Mouse (Mus musculus) splenic B cell, adult 2 months (primary cell): ENCODE results near the gene Apoa2.

Source experiments
- DNase-seq: peaks from one replicate; pipeline ENCODE4 v3.0.0-alpha.2; 2011; ENCODE audit warnings: low read depth, low spot score
- H3K27me3 ChIP-seq: 2 replicates; pipeline ENCODE4 v1.6.1; 2012; ENCODE audit warnings: mild to moderate bottlenecking, low read length, moderate library complexity, mixed read lengths; ENCODE audit not compliant: control insufficient read depth, poor library complexity, insufficient read depth, severe bottlenecking
- H3K36me3 ChIP-seq: 2 replicates; pipeline ENCODE4 v1.6.1; 2012; ENCODE audit warnings: mild to moderate bottlenecking, low read length, moderate library complexity, mixed read lengths; ENCODE audit not compliant: control insufficient read depth, poor library complexity, insufficient read depth, severe bottlenecking

Apoa2 gene

DNA sequence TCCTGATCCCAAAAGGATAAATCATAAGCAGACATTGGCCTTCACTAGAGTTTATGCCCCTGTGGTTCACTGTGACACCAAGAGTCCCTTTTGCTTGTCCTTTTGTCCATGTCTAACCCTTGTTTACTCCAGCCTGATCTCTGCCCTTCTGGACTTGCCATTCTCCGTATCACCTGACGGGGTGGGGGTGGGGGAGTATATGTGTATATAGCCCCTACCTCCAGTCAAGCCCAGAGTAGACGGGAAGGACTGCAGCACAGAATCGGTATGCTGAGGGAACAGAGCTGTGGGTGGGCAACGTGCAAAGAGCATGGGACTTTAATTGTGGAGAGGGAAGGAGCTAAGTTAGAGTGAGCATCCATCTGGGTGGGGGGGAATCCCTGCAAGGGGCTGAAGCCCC, at the start of gene Apoa2:
Apoa2 (plus strand) TSS at position 198 of the 400 bp plus-strand sequence.
- DNase-seq: no peak
- H3K27me3 ChIP-seq: no peaks in the 10 kb centered on the region
- peaks cover 1% of the 10 kb centered on the region; the same call in 1 of the 2 replicates for H3K36me3 ChIP-seq

DNA sequence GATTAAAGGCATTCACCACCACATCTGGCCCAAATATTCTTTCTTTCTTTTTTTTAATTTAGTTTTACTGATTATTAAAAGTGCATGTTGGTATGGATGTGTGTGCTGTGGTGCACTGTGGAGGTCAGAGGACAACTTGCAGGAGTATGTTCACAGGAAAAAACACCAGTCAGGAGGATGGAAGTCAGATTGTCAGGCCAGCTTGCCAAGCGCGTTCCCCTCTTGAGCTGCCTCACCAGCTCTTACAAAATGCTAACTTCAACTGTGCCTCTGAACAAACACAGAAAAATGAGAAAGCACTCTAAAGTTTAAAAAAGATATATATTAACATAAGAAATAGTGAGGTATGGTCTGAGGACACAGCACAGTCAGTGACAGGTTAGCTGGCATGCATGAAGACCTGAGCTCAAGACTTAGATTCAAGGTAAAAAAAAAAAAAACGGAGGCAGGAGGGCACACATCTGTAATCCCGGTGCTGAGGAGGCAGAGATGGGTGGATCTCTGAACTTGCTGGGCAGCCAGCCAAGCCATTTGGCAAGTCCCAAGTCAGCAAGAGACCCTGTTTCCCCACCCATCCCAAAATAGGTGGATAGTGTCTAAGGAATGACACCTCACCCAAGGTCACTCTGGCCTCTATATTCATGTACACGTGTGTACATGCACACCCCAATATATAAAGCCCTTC, 45.2 kb upstream of the Apoa2 start:
- Histone ChIP-seq H3K27me3 (no peaks in the 10 kb centered on the region), H3K36me3 (no peaks in the 10 kb centered on the region)
- DNase-seq: no peak

DNA sequence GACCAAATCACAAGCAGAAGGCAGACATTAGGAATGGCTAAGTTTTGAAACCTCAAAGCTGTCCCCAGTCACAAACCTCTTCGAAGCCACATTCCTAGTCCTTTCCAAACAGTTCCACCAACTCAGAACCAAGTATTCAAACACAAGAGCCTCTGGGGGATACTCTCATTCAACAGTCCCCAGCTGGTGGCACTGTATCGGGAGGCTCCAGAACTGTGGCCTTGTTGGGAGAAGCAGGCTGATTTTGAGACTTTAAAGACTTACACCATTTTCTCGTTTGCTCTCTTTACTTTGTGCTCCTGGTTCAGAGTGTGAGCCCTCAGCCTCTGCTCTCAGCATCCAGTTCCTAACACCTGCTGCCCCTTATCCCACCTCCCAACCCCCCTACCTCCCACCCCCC, 41.8 kb upstream of the Apoa2 start:
- Histone ChIP-seq H3K27me3 (no peaks in the 10 kb centered on the region), H3K36me3 (no peaks in the 10 kb centered on the region)
- no peak for DNase-seq

DNA sequence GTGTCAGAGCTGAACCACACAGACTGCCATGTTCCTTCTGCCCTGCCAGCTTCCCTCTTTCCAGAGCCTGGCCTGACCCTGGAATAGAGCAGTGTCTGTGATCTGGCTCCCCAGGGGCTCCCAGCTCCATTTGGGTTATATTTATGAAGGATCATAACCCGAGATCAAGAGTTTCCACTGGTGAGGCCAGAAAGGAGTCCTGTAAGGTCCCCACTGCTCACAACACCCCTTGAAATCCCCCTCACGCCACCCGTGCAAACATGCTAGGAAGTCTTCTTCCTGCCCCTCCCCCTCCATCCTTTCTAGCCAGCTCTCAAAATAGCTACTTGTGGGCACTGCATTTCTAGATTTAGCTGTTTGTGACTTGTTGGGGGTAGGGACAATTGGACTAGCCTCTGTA, 41.2 kb upstream of the Apoa2 start:
- Histone ChIP-seq H3K36me3 (no peaks in the 10 kb centered on the region), H3K27me3 (no peaks in the 10 kb centered on the region)
- DNase-seq: no peak

DNA sequence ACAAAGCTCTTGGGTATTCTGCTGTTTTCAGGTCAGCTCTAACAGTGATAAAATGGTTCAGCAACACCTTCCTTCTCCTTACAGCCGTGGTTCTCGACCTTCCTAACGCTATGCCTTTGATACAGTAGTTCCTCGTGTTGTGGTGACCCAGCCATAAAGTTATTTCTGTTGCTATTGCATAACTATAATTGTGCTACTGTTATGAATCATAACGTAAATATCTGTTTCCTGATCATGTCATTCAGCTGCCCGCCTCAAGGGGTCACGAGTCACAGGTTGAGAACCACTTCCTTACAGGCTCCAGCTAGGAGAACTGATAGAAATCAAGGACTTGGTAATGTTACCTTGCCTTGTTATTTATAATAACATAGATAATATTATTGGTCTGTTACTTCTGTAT, 40.5 kb upstream of the Apoa2 start:
- DNase-seq: peak; percentile 72
- Histone ChIP-seq H3K27me3 (no peaks in the 10 kb centered on the region), H3K36me3 (no peaks in the 10 kb centered on the region)

DNA sequence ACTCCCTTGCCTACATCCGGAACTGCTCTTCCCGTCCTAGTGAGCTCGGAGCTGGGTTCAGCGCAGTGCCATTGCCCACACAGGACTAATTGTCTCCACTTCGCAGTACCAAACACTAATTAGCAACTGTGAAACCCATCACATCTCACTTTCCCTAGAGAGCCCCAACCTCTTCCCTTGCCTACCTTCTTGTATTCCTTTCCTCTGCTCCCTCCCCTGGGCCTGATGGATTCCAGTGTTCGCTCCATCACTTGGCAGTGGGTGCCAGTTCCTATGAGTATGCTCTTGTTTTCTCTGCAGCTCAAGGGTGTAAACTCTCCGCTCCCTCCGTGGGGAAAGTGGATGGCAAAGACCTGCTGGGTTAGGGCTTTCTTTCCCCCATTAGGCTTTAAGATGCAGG, 39.2 kb upstream of the Apoa2 start:
- H3K36me3 ChIP-seq: no peaks in the 10 kb centered on the region
- no peaks in the 10 kb centered on the region for H3K27me3 ChIP-seq
- DNase-seq: no peak

DNA sequence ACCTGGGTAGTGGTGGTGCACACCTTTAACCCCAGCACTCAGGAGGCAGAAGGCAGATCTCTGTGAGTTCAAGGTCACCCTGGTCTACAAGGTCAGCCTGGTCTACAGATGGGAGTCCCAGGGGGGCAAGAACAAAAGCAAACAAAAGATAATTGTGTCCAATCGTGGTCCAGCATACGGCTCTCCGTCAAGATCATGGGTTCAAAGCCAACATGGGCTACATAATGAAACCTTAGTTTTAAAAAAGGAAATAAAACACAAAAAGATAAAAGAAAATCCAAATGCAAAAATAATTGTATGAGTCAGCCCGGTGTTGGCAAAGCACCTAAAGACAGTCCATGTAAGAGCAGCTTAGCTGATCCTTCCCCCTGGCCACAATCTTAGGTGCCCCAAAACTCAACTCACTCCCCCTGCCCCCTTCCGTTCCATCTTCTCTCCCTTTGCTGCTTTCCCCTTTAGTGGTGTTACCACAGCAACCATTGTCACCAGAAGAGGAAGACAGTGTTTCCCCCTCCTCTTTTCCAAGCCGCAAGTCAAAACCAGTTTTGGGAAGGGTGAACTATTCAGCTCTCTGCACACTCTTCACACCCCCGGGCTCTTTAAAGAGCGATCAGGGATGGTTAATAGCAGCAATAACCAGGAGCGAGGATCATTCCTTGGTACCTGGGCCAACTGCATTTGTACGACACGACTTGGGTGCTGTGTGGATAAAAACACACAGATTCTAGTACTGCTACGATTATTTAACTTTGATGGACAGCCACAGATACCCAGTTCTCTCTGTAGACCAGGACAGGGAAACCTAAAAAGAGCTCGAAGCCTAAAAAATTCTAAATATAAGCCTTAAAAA, 36.8 kb upstream of the Apoa2 start:
- Histone ChIP-seq H3K36me3 (no peaks in the 10 kb centered on the region), H3K27me3 (no peaks in the 10 kb centered on the region)
- no peak for DNase-seq

DNA sequence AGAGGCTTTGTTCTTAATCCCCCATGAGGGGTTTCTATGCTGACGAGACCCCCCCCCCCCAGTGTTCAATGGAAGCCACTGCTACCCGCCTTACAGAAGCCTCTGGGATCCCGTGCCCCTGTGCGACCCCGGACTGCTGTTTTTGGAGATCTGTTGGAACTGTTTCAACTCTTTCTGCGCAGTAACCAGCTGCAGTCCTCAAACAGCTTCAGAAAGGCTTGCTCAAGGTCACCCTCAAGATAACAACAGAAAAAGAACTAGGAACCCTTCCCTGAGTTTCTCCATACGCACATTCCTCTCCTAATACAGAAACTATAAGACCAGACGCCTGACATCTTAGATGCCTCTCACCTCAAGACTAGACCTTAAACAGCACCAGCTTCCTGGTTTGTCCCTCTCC, 35.8 kb upstream of the Apoa2 start:
- Histone ChIP-seq H3K27me3 (no peaks in the 10 kb centered on the region), H3K36me3 (no peaks in the 10 kb centered on the region)
- DNase-seq: no peak

DNA sequence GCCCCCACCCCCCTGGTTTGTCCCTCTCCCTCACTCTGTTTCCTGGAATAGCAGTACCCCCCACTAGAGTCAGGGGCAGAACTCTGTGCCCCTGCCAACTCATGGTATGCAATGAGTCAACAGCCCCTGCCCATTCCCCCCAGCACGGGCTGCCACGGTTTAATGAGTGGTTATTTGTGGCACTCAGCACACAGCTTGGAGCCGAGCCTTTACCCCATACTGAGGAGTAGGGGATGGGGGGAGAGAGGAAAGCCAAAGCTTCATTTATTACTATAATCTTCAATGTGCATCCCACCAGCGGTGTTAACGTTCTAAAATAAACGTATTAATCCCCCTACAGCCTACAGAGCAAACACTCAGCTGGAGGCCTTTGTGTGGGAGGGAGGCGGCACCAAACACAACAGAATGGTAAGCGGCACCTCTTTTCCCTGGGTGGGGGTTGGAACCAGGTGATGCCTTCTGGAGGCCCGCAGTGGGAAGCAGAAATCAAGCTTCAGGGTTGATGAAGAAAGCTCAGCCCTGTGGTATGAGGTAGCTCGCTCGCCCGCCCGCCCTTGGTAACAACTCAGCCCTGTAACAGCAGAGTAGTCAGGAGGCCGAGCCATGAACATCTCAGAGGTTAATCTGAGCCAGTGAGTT, 35.3 kb upstream of the Apoa2 start:
- Histone ChIP-seq H3K36me3 (no peaks in the 10 kb centered on the region), H3K27me3 (no peaks in the 10 kb centered on the region)
- DNase-seq: no peak

DNA sequence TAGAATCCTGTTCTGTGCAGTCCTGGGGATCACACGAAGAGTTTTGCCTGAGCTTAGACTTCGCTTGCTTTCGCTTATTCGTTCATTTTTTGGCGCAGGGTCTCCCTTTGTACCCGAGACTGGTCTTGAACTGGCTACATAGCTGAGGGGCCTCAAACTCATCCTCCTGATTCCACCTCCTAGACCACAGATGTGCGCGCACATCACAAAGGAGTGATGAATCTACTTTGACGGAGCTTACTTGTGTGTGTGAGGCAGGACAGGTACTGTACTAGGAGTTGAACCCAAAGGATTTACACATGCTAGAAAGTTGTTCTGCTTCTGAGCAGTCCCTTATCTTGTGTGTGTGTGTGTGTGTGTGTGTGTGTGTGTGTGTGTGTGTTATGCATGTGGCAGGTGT, 34.0 kb upstream of the Apoa2 start:
- Histone ChIP-seq H3K27me3 (no peaks in the 10 kb centered on the region), H3K36me3 (no peaks in the 10 kb centered on the region)
- no peak for DNase-seq

DNA sequence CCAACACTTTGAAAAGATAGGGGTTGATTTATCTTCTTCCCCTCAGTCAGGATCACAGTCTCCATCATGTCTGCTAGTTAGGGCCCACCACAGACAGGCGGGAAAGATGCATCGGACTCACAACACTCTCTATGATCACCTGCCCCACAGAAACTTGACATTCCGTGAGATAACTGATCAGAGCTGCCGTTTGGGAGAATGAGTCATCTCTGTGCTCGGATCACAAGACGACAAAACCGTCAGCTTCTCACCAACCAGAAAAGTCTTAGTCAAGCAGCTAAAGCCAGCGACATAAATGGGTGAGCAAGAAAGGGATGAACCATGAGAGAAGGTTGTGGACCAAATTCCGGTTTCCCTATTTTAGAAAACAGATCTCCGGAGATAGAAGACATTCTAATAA, 32.6 kb upstream of the Apoa2 start:
- no peak for DNase-seq
- H3K27me3 ChIP-seq: no peaks in the 10 kb centered on the region
- no peaks in the 10 kb centered on the region for H3K36me3 ChIP-seq

DNA sequence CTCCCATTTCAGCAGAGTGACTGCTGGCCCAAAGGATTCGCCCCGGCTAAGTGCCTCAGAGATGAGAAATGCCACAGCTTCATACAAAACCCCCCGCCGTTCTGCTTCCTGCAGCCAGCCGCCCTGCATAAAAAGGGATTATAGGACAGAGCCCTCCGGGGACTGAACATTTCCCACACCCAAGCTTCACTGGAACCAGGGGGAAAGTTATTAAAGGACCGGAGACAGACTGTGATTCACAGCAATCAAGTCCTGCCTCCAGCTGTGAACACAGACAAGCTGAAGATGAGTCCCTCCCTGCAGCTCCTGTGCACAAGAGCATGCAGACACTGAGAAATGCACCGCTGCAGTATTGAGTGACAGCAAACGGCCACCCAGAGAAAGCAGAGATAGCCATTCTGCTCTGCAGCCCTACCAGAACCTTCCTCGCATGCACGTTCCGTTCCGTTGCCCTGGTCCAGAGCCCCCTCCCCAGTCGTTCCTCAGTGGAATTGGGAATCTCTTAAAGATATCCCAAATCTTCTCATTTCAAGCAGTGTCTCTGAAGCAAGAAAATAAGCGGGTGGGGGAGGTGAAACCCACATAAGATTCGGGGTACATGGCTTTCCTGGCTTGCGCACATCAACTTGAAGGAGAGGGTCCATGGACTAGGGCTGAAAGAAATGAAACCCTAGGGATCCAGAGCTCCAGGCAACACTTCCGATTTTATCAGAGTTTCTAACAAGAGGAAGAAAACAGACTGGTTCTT, 31.6 kb upstream of the Apoa2 start:
- no peak for DNase-seq
- no peaks in the 10 kb centered on the region for H3K36me3 ChIP-seq
- no peaks in the 10 kb centered on the region for H3K27me3 ChIP-seq

DNA sequence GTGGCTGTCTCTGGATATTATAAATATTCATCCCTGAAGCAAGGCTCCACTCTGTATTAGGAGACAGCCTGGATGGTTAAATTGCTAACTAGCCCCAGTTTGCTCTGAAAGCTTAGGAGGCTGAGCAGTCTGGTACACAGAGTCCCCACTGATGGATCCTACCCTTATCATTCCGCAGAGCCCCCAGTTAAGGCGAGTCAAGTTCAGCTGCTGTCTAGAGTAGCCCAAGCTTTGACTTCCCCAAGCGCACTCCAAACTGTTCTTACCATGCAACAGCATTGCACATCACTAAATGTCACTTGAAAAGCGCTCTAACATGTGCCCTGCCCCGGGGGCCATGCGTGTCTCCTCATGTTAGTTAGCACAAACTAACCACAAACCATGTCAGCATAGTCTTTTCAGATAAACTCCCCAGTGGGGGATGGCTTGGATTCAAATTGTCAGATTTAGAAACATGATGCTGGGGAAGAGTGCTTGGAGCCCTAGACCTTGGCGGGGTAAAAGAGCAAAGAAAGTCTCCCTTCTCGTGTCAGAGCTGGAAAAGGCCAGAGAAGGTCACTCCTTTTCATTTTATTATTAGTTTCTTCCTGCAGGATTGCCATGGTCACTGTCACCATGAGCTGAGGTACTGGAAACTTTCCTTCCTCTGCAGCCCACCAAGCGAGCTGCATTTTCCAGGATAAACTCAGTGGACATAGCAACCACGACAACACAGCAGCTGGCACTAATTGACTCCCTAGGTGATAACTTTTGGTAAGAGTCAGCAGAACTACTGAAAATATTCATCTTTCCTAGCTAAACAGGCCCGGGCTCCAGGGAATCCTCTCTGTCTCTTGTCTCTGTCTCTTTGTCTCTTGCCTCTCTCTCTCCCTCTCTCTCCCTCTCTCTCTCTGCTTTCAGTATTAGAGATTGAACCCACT, 30.7 kb upstream of the Apoa2 start:
- no peaks in the 10 kb centered on the region for H3K27me3 ChIP-seq
- H3K36me3 ChIP-seq: no peaks in the 10 kb centered on the region
- no peak for DNase-seq
